Mouse (Mus musculus) myocyte (in vitro differentiated cells): Measurements from ENCODE around the gene Atad2b. TPM values are rescaled to one million over a fixed set of nuclear protein-coding genes. Genes with fewer than 3 reads are reported as not detected.

Experiments
- H3K27me3 ChIP-seq: one replicate; pipeline ENCODE4 v1.6.1; 2011; ENCODE audit not compliant: control insufficient read depth, insufficient read depth, insufficient read length
- H3K36me3 ChIP-seq: one replicate; pipeline ENCODE4 v1.6.1; 2011; ENCODE audit not compliant: control insufficient read depth, insufficient read depth
- H3K4me2 ChIP-seq: one replicate; pipeline ENCODE4 v1.6.1; 2011; ENCODE audit warnings: low read depth, control low read depth
- H3K4me3 ChIP-seq: one replicate; pipeline ENCODE4 v1.5.1; 2011; ENCODE audit warnings: mild to moderate bottlenecking, control low read depth, moderate library complexity
- H3K79me2 ChIP-seq: one replicate; pipeline ENCODE4 v1.6.1; 2011; ENCODE audit not compliant: control insufficient read depth, insufficient read depth
- H3ac ChIP-seq: one replicate; pipeline ENCODE4 v1.6.1; 2011; ENCODE audit not compliant: control insufficient read depth, insufficient read length
- CEBPB ChIP-seq: IDR thresholded peaks from 2 replicates; pipeline ENCODE4 v1.6.1; 2011; ENCODE audit warnings: mild to moderate bottlenecking, moderate library complexity; ENCODE audit not compliant: poor library complexity, insufficient read depth, severe bottlenecking
- E2F4 ChIP-seq: IDR thresholded peaks from one replicate; pipeline ENCODE4 v1.6.1; 2011; ENCODE audit warnings: mild to moderate bottlenecking, control low read depth, moderate library complexity; ENCODE audit not compliant: insufficient read depth
- MAX ChIP-seq: IDR thresholded peaks from one replicate; pipeline ENCODE4 v1.6.1; 2011; ENCODE audit warnings: low read depth, mild to moderate bottlenecking, control low read depth
- MYOD1 ChIP-seq, 3 experiments: IDR thresholded peaks; one replicate each; pipeline ENCODE4 v1.6.1; 2011; ENCODE audit warnings: control low read depth in 2 of 3, low read depth in 2 of 3, mild to moderate bottlenecking in 2 of 3, moderate library complexity in 1 of 3; ENCODE audit not compliant: insufficient read length in 2 of 3, control insufficient read depth in 1 of 3
- MYOG ChIP-seq, 3 experiments: IDR thresholded peaks; one replicate each; pipeline ENCODE4 v1.6.1; 2011; ENCODE audit warnings: control low read depth in 2 of 3, low read depth in 2 of 3, mild to moderate bottlenecking in 2 of 3; ENCODE audit not compliant: insufficient read length in 2 of 3, control insufficient read depth in 1 of 3, insufficient read depth in 1 of 3
- POLR2A ChIP-seq: IDR thresholded peaks from one replicate; pipeline ENCODE4 v1.6.1; 2011; ENCODE audit warnings: low read depth, mild to moderate bottlenecking, control low read depth, moderate library complexity; ENCODE audit not compliant: insufficient read length
- POLR2AphosphoS2 ChIP-seq: IDR thresholded peaks from one replicate; pipeline ENCODE4 v1.6.1; 2011; ENCODE audit warnings: low read depth, control low read depth; ENCODE audit not compliant: insufficient read length
- REST ChIP-seq: IDR thresholded peaks from one replicate; pipeline ENCODE4 v1.6.1; 2011; ENCODE audit warnings: mild to moderate bottlenecking, control low read depth, moderate library complexity; ENCODE audit not compliant: insufficient read depth, insufficient read length
- SRF ChIP-seq: IDR thresholded peaks from one replicate; pipeline ENCODE4 v1.6.1; 2011; ENCODE audit warnings: low read depth; ENCODE audit not compliant: control insufficient read depth, insufficient read length
- TCF12 ChIP-seq: IDR thresholded peaks from one replicate; pipeline ENCODE4 v1.6.1; 2011; ENCODE audit warnings: mild to moderate bottlenecking, control low read depth; ENCODE audit not compliant: poor library complexity, insufficient read depth, severe bottlenecking
- TCF3 ChIP-seq: IDR thresholded peaks from one replicate; pipeline ENCODE4 v1.6.1; 2011; ENCODE audit warnings: low read depth, control low read depth; ENCODE audit not compliant: insufficient read length
- USF1 ChIP-seq: IDR thresholded peaks from one replicate; pipeline ENCODE4 v1.6.1; 2011; ENCODE audit warnings: low read depth, mild to moderate bottlenecking, control low read depth, moderate library complexity
- polyA plus RNA-seq: library from polyadenylated mRNA; unstranded; fragments of >200 nt; fragmentation: generic; extraction: Trizol; gene quantifications from one replicate; pipeline ENCODE4 v1.2.1, GENCODE M21; 2012; ENCODE audit warnings: missing spikeins

The Atad2b gene
- polyA plus RNA-seq, 1 experiment, result 3.7 TPM

- H3K79me2 ChIP-seq, result no peaks in the 10 kb centered on the region
- no peaks in the 10 kb centered on the region for H3K27me3 ChIP-seq
- TF ChIP-seq E2F4, result no peak
- TF ChIP-seq POLR2AphosphoS2, result no peak
- no peak for TF ChIP-seq USF1
- no peak for TF ChIP-seq TCF3
- no peak for TF ChIP-seq REST
- no peak for TF ChIP-seq SRF
- no peak for TF ChIP-seq MYOG (IDR thresholded peaks at IDR 0.05; ENCODE audit: control insufficient read depth in 1 of 3, insufficient read depth in 1 of 3, insufficient read length in 2 of 3, low read depth in 2 of 3)
- TF ChIP-seq POLR2A, result no peak
- no peak for TF ChIP-seq MYOD1 (IDR thresholded peaks at IDR 0.05; ENCODE audit: control insufficient read depth in 1 of 3, insufficient read length in 2 of 3, low read depth in 2 of 3)
- TF ChIP-seq TCF12, result no peak
- TF ChIP-seq CEBPB, result no peak
- TF ChIP-seq MAX, result no peak
Measured at GRCm38 (mm10) chr12:5025226-5025861, 108.2 kb downstream of the Atad2b start.

GRCm38 (mm10) chr12:5029035-5029434 is 111.9 kb downstream of the Atad2b start:
- Histone ChIP-seq H3K27me3 (no peaks in the 10 kb centered on the region), H3ac (no peak overlapping the region), H3K79me2 (no peaks in the 10 kb centered on the region), H3K4me3 (no peak overlapping the region), H3K36me3 (peaks cover 37% of the 10 kb centered on the region), H3K4me2 (no peak overlapping the region)
- no peak for TF ChIP-seq REST
- no peak for TF ChIP-seq MYOD1 (IDR thresholded peaks at IDR 0.05; ENCODE audit: control insufficient read depth in 1 of 3, insufficient read length in 2 of 3, low read depth in 2 of 3)
- no peak for TF ChIP-seq USF1
- TF ChIP-seq TCF3, result no peak

More at GRCm38 (mm10) chr12:5025226-5025861, 108.2 kb downstream of the Atad2b start:
- H3ac ChIP-seq, result no peak overlapping the region
- peaks cover 22% of the 10 kb centered on the region for H3K36me3 ChIP-seq
- H3K4me2 ChIP-seq, result no peak overlapping the region
- no peak overlapping the region for H3K4me3 ChIP-seq

- no peak overlapping the region for H3K4me2 ChIP-seq
- TF ChIP-seq POLR2A, result no peak
- TF ChIP-seq CEBPB, result no peak
- TF ChIP-seq SRF, result no peak
- no peak for TF ChIP-seq POLR2AphosphoS2
- no peak for TF ChIP-seq MYOG (IDR thresholded peaks at IDR 0.05; ENCODE audit: control insufficient read depth in 1 of 3, insufficient read depth in 1 of 3, insufficient read length in 2 of 3, low read depth in 2 of 3)
- no peak for TF ChIP-seq USF1
- no peak for TF ChIP-seq TCF12
- no peak for TF ChIP-seq MAX
- TF ChIP-seq TCF3, result no peak
- TF ChIP-seq REST, result no peak
- no peak for TF ChIP-seq MYOD1 (IDR thresholded peaks at IDR 0.05; ENCODE audit: control insufficient read depth in 1 of 3, insufficient read length in 2 of 3, low read depth in 2 of 3)
- TF ChIP-seq E2F4, result no peak
- no peak overlapping the region for H3ac ChIP-seq
- H3K36me3 ChIP-seq, result peaks cover 23% of the 10 kb centered on the region
- H3K4me3 ChIP-seq, result no peak overlapping the region
- no peaks in the 10 kb centered on the region for H3K79me2 ChIP-seq
- no peaks in the 10 kb centered on the region for H3K27me3 ChIP-seq
Measured at GRCm38 (mm10) chr12:5038008-5038407, 120.9 kb downstream of the Atad2b start.

GRCm38 (mm10) chr12:5044141-5044540 is 127.0 kb downstream of the Atad2b start:
- no peak overlapping the region for H3K4me2 ChIP-seq
- peaks cover 9% of the 10 kb centered on the region for H3K36me3 ChIP-seq
- H3K79me2 ChIP-seq, result no peaks in the 10 kb centered on the region
- H3ac ChIP-seq, result no peak overlapping the region
- H3K27me3 ChIP-seq, result no peaks in the 10 kb centered on the region
- no peak overlapping the region for H3K4me3 ChIP-seq
- no peak for TF ChIP-seq TCF3

GRCm38 (mm10) chr12:5048104-5048503 is 131.0 kb downstream of the Atad2b start:
- Histone ChIP-seq H3K36me3 (peaks cover 6% of the 10 kb centered on the region), H3K79me2 (no peaks in the 10 kb centered on the region), H3K4me2 (no peak overlapping the region), H3K4me3 (no peak overlapping the region), H3ac (no peak overlapping the region), H3K27me3 (no peaks in the 10 kb centered on the region)
- TF ChIP-seq TCF12 (no peak), USF1 (no peak), MYOD1 (IDR thresholded peaks at IDR 0.05; ENCODE audit: control insufficient read depth in 1 of 3, insufficient read length in 2 of 3, low read depth in 2 of 3) (no peak), CEBPB (no peak), E2F4 (no peak), TCF3 (no peak), POLR2A (no peak), MYOG (IDR thresholded peaks at IDR 0.05; ENCODE audit: control insufficient read depth in 1 of 3, insufficient read depth in 1 of 3, insufficient read length in 2 of 3, low read depth in 2 of 3) (no peak)
